Mouse (Mus musculus) hindlimb bud, embryonic 11.5 days (tissue): ENCODE measurements around the gene Wdfy1.

Experiments used
- DNase-seq: peaks from one replicate; pipeline ENCODE4 v3.0.0-alpha.2; 2012; ENCODE audit warnings: low read depth, low spot score; ENCODE audit errors: extremely low spot score

Wdfy1 gene

GRCm38 (mm10) chr1:79761106-79761916 is 14.6 kb downstream of the Wdfy1 start:
- peak; percentile 57 for DNase-seq

DNA sequence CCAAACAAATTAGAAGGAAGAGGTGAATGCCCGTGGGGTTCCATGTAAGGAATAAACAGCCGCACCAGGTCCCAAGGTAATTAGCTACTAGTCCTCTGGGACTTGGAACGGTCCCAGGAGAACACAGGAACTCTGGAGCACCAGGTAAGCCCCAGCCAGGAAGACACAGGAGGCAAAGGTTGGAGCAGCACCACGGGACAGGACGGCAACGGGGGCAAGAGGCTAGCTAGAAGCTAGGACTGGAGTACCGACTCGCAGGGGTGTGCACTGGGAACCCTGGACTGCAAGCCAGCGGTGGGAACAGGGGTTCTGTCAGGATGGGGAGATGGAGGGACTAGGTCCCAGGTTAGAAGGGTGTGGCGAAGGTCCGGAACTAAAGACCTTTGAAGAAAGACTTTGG is 15.3 kb downstream of the Wdfy1 start:
- no peak for DNase-seq

- no peak for DNase-seq
Observed at GRCm38 (mm10) chr1:79759436-79759972, 16.4 kb downstream of the Wdfy1 start.

DNA sequence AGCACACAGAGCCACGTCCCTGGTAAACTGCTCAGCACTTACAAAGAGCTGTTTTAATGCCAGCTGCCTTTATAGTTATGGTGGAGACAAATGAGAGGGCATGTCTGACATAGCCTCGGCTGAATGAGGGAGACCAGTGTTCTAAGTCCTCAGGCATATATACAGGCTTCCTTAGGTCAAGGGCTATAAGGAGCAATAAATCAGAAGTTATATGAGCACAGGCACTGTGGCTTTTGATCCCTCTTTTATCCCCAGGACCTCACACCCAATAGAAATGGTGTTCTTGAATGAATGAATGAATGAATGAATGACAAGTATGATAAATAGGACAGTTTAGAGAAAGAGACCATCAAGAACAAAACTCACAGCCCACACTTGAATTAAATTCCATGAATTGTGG is 16.9 kb downstream of the Wdfy1 start:
- no peak for DNase-seq

GRCm38 (mm10) chr1:79757597-79757996 is 18.3 kb downstream of the Wdfy1 start:
- no peak for DNase-seq

DNA sequence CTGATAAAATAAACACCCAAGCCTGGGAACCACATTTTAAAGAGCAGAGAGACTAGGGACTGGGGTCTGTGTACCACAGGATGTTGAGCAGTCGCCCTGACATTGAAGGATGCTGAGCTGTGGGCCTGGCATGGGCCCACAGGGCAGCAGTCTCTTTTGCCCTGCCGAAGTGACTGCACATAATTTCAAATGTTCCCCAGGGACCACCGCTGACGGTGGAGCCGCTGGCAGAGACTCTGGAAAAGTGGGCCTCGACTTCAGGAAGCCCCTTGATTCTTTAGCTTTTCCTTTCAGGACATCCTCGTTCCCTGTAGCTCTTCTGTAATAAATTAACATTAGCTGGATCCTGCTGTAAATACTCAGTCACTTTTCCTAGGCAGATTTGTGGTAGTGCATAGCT is 18.8 kb downstream of the Wdfy1 start:
- no peak for DNase-seq

DNA sequence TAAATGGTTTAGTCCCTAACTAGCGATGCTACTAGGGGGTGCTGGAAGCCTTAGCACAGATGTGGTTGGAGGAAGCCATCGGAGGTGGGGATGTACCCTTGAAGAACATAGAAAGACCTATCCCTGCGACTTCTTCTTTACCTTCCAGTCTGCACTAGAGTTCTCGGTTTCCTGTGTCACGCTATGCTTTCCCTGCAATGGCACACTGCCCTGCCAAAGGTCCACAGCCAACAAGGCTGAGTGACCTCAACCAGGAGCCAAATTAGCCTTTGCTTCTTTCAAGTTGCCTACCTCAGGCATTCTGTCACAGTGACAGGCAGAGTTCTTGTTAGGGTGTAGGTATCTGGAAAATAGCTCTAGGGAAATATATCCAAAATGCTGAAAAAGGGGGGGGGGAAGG is 19.5 kb downstream of the Wdfy1 start:
- no peak for DNase-seq

GRCm38 (mm10) chr1:79755376-79755775 is 20.6 kb downstream of the Wdfy1 start:
- DNase-seq: no peak

DNA sequence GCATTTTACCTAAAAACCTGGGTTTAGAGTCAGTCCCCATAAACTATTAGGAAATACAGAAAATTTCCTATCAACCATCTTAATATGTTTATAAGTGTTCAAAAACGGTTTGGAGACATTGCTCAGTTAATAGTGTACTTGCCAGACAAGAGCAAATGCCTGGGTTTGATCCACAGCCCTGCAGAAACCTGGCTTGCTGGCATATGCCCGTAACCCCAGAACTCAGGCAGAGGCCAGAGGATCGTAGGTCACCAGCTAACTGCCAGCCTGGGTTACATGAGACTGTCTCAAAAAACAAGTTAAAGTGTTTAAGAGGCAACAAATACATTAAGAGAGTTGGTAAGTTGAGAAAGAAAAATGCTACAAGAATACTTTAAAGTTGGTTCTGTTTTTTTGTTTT is 21.0 kb downstream of the Wdfy1 start:
- no peak for DNase-seq

GRCm38 (mm10) chr1:79753456-79753855 is 22.5 kb downstream of the Wdfy1 start:
- no peak for DNase-seq

- no peak for DNase-seq
Observed at GRCm38 (mm10) chr1:79752714-79753340, 23.1 kb downstream of the Wdfy1 start.

DNA sequence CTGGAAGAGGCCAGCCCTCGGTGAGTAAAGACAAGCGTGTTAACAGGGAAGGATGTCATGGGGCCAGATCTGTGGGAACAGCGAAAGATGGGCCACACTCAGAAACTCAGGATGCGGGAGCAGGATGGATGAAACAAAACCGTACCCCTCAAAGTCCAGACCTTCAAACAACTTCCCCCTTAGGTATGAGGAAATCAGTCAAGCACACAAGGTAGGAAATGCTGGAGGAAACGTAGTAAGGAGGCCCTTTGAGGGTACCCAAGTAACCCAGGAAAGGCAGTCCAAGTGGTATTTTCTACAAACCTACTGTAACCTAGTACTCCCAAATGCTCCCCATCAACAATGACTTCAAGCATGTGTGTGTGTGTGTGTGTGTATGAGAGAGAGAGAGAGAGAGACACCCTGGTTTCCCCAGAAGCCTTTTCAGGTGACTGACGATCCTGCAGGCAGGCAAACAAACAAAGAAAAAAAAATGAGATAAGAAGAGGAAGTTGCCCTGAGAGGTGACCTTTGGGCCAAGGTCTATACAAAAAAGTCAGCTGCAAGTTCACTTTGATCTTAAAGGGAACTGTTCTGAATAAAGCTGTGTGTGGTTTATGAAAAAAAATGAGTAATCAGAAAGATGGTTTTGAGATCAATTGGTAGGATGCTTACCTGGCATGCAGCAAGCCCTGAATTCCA is 23.8 kb downstream of the Wdfy1 start:
- DNase-seq: no peak

DNA sequence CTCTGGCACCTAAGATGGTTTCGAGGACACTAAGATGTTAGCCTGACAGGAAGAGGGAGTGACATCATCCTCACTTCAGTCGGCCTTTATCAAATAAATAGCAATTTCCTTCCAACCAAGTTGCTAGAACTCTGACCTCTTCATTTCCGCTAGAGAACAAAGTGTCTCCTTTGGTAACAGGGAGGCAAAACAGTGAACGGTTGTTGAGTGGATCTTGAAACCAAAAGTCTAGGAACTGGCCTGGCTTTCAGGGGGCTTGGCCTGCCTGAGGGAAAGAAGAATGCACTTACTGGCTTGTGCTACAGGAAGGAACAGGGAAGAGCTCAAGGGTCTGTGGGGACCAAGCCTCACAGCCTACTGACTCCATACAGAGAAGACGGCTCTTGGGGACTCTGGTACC is 24.8 kb downstream of the Wdfy1 start:
- no peak for DNase-seq

DNA sequence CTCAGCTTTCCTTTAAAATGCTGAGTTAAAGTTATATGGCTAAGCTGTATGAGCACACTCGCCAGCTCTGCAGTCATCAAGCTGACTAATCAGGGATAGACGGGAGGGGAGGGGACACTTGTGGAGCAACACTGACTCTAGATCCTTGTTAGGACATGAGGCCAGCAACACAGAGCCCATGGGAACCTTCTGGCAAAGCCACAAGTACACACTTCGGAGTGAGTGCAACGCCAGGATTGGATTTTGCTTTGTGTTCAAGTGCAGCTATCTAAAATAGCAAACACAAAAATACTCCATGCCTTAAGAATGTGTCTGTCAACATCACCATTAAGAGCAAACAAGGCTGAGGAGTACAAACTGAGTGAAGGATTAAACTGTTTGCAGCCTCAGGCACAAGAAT is 29.9 kb downstream of the Wdfy1 start:
- DNase-seq: no peak

DNA sequence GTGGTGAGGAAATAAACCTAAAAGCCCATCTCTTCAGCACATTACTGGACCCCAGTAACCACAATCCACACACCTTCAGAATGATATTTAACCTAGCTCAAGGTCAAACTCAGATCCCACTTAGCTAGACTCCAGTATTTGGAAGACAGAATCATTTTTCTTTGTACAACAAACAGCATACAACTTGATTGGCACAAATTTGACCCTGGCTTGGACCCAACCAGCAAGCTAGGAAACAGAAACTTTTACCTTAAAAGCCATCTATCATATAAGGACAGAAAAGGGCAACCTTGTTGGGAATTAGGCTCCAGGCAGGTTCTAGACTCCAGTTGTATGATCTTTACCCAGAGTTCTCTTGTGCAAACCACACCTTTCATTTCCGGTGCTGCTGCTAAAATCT is 32.6 kb downstream of the Wdfy1 start:
- no peak for DNase-seq

DNA sequence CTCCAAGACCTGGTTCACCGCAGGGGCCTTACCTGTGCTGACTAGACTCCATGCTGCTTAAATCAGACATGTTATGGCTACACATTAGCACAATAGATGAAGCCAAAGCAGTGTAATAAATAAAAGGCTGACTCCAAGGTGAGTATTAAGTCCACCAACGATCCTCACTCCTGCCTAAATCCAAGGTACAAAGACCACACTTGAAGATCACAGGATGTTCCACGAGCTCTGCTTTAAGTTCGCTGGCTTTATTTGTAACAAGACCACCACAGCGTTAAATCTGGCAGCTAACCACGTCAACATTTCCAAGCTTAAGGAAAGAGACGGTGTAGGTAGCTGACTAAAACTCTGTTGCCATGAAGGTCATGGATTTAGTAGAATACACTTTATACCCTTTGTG is 33.0 kb downstream of the Wdfy1 start:
- no peak for DNase-seq

DNA sequence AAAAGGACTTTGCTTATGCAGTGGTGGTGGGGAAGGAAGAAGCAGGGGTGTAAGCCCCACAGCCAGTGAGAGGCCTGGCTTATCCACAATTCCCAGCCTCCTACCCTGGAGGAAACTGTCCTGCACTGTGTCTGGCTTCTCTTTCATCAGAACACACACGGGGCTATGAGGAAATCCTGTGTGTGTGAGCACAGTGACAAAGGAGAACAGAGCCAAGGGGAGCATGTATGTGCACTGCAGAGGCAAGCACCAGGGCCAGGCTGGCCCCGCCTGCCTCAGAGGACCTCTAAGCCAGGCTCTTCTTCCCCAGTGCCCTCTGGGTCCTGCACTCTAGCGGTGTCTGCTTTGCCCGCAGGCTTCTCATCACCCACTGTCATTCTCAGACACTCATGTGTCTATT is 34.9 kb downstream of the Wdfy1 start:
- DNase-seq: no peak

GRCm38 (mm10) chr1:79739726-79740125 is 36.2 kb downstream of the Wdfy1 start:
- DNase-seq: no peak

- no peak for DNase-seq
Observed at GRCm38 (mm10) chr1:79736408-79736807, 39.5 kb downstream of the Wdfy1 start.

- no peak for DNase-seq
Observed at GRCm38 (mm10) chr1:79734794-79735193, 41.1 kb downstream of the Wdfy1 start.

DNA sequence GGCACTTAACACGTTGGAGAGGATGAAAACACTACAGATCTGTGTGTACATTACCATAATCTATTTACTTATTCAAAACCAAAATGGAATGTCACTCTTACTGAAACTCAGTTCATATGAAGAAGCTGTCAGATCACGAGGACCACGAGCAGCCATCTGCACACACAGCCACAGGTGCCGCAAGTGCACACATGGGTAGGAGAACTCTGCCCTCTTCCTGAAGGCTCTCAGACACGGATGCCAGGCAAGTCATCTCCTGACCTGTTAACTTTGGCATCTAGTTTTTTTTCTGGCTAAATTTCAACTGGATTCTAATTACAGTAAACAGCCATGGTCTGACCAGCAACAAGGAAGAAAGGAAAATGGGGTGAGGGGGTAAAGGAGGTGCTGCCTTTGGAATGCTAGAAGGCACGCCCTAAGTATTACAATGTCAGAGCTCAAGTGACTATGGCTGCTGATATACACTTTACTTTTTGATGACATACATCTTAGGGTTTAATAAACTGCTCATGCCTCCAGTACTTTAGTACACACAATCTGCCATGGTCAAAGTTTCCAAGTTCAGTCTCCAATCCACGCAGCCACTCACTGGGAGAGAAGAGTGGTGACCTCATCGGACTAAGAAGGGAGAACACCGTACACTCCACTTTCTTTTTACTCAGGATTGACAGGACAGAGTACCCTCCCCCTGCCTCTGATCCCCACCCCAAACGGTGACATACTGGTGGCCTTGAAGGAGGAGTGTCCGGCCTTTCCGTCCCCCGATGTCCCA is 61.6 kb downstream of the Wdfy1 start:
- no peak for DNase-seq
